Mouse (Mus musculus): Measurements from ENCODE around the gene Sema5b.

The Sema5b gene

DNA sequence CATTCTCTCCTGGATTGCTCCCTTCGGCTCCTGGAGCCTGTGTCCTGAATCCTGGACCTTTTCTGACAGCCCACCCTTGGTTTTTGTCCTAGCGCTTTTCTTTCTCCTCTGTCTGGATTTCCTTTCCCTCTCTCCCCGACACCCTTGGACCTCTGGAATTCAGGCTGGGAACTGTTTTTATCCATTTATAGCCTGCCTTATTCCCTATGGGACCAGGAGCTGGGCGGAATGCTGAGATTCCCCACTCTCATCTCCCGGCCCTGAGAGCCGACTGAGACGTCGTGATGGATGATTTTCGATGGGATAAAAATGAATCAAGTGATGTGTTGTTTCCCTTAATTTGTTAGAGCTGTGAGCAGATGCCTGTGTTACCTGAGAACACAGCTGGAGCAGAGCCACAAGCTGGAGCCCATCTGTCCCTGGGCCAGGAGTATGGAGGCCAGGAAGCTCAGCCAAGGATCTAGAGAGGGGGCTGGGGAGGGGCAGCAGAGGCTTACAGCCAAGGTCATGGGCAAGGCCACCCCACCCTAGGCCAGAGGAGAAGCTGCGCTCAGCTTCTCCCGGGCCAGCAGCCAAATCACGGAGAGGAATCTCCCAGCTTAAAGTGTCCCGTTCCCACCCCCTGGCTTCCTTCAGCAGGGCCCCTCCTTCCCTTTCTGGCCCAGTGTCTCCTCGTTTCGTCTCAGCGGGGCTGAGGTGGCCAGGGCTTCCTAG is 89.7 kb downstream of the Sema5b start:
- in situ Hi-C loops (cut with MseI, MboI): no loop called here

DNA sequence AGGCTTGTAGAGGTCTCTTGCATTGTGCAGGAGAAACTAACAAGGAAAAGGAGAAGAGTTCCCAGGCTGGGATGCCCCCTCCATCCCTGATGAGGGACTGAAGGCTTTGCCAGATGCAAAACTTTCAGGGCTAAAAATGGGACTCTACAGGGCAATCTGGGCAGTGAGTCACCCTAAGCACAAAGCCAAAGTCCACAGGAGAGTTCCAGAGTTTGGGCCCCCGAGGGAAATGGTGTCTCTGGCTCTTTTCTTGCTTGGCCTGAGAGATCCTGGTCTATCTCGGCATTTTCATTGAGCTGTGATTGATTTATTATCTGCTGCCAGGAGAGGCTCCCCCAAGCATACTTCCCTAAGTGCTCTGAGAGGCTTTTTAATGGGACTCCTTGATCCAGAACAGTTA is 92.1 kb downstream of the Sema5b start:
- in situ Hi-C loops (cut with MseI, MboI): no loop called here

DNA sequence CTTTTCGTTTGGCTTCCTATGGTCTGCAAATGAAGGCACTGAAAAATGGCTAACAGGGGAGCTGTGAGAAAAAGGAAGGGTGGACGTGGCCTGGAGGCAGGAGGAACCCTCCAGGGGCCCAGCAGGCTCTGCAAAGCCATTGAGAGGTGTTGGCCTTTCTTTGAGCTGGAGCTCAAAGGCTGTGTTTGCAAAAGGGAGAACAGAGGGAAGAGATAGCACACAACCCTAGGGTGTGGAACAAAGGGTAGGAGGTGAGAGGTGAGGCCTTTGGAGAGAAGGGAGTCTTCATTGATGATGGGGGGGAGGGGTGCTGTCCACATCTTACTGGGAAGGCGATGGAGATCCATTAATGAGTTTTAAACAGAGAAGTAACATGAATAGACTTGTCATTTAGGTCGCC is 94.0 kb downstream of the Sema5b start:
- in situ Hi-C loops (cut with MseI, MboI): no loop called here

DNA sequence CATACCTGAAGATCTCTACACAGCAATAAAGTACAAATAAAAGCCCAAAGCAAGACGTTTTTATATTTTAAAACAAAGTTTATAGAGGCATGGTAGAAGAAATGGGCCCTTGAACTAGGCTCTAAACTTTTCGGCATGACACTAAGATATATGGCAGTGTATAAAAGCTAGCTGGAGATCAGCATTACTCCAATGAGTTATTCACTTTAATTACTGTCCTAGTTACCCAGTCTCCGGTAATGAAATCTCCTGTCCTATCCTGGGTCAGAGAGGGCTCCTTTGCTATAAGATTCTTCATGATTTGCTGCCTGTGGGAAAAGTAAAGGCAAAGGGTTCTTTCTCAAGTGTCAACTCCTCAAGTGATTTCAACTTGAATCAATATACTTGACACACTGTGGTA is 98.6 kb downstream of the Sema5b start:
- in situ Hi-C loops (cut with MseI, MboI): no loop called here

DNA sequence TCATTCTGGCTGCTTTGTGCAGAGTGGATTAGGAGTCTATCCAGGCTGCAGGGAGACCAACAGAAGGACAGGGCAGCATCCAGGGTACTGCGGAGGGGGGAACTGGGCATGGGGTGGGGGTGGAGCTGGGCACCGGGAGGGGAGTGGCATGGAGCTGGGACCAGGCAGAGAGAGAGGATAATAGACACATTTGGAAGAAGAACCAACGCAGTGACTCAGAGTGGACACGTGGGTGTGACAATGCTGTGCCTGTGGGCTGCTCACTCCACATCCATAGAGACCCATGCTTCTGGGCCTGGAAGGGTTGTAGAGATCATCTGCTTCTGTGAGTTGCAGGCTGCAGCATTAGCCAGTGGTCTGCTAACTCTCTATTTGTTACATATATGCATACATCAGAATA is 107.9 kb downstream of the Sema5b start:
- in situ Hi-C loops (cut with MseI, MboI): no loop called here

DNA sequence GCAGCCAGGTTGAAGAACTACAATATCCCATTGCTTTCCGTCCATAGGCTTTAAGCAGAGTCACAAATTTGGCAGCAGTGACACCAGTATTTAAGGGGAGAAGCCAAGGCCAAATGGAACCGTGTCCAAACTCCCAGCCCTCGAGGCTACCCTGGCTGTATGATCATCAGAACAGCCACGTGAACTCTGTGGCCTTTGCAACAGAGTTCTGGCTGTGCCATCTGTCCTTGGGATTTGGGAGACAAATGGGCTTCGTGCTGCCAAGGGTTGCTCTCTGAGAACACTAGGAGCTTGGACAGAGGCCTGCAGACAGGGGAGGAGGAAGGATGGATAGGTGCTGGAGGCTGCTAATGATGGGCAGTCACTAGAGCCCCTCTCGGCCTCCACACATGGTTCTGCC is 111.3 kb downstream of the Sema5b start:
- in situ Hi-C loops (cut with MseI, MboI): no loop called here

DNA sequence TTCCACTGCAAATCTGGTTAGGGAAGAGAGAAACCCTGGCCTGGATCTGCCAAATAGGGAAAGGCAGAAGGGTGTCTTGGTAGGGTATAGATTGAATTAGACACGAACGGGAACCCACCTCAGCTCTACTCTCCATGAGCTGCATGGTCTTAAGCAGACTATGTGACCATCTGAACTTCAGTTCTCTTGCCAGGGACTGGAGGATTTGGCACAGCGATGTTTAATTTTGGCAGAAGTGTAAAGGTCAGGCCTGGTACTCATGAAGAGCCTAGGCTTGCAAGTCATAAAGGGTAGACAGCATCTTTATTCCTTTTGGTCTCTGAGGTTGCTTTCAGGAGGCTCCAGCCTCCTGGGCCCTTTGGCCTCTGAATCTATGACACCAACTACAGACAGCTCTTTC is 111.8 kb downstream of the Sema5b start:
- in situ Hi-C loops (cut with MseI, MboI): no loop called here

DNA sequence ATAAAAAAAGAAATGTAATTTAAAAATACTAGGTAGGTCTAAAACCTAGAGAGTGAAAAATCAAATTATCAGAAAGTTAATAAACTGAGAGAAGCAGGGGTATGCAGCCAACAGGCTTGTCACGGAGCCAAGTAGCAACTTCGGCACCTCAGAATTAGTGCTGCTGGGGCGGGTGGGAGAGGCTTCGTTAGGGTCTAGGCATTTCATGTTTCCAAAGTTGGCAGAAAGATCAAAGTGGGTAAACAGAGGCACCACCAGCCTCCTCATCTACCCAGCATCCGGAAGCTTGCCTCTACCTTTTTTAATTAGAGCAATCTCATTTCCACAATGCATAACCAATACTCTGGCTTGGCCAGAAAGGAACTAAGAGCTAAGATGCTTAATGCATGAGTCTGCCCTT is 113.0 kb downstream of the Sema5b start:
- in situ Hi-C loops (cut with MseI, MboI): no loop called here

DNA sequence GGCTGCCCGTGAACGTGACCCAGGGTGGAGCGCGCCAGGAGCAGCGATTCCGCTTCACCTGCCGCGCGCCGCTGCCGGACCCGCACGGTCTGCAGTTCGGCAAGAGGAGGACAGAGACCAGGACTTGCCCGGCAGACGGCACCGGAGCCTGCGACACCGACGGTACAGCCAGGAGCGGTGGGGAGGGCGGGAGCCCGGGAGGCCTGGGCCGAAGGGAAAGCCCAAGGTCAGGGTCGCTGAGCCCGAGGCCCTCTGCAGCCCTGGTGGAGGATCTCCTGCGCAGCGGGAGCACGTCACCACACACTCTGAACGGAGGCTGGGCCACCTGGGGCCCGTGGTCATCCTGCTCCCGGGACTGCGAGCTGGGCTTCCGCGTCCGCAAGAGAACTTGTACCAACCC is 119.3 kb downstream of the Sema5b start:
- in situ Hi-C loops (cut with MseI, MboI): no loop called here

DNA sequence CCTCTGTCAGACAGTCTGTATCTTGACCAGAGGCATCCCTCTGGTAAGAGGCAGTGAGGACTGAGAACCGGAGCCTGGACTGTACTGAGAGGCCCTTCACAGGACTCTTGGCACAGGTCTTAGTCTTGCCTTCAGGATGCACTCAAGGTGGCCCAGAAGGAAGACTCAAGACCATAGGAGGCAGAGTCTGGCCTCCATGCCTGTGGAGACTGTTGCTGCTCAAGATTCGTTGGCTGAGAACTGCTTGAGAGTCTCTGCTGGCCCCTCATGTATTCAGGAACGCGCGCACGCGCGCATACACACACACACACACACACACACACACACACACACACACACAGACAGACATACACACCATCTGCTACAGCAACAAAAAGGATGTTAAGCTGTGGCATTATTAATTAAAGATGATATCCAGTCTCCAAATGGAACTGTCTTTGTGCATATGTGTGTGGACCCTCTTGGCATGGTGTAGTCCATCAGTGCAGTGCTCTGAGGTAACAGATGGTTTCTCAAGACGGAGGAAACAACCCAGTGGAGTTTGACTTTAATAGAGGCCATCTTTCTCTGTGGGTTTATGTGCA is 123.0 kb downstream of the Sema5b start:
- in situ Hi-C loops (cut with MseI, MboI): no loop called here

DNA sequence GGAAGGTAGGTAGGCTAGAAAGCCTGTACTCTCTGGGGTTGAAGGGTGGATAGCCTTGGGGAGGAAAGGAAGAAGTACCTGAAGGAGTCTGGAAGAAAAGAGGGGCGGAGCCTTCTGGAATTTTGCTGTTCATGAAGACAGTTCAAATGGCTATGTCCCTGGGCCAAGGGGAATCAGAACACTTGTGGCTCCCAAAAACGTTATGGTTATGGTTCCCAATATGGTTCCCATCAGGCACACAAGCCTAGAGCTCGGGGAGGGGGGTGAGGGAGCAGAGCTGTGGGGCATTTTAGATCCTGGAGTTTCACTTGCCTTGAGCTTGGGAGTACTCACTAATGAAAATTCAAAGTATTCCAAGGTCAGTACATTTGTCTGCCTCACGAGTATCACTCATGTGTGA is 123.9 kb downstream of the Sema5b start:
- in situ Hi-C loops (cut with MseI, MboI): no loop called here

DNA sequence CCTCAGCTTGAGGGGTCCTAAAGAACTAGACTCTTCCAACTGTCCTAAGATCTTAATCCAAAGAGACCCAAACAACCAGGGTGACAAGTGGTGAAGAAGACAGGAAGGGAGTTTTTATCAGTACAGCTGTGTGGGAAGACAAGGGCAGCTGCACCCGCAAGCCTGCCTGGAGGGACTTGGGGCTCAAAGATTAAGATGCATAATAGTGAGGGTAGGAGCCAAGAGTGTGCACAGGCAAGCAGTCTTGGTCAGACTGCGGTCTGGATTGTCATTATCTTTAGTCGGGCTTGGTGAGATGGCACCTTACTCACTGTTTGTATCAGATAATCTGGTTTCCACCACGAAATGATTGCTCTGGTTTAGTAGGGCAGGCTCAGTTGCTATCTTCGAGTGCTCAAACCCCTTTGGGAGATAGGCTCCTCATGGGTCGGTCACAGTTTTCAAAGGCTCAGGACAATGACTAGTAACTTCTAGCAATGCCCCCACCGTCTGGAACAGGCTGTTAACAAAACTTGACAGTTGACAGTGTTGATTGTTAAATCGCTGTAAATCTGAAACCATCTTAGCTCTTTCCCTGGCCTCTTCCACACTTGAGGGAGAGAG is 136.7 kb downstream of the Sema5b start:
- in situ Hi-C loops (cut with MseI, MboI): no loop called here

DNA sequence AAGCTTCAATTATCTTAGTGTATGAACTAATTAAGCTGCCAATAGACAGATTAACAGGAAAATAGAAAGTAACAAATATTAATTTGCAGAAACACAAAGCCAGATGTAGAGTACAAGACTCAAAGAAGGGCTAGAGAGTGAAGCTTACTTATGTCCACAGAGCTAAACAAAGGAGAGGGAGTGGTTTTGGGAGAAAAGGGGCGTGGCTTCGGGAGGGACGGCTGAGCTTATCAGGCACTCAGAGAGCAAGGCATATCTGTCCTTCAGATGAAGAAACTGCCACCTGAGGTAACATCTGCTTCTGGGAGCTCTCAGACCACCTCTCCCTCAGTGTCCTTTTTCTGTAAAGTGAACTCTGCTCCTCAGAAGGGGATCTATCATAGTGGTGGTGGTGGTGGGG is 137.5 kb downstream of the Sema5b start:
- in situ Hi-C loops (cut with MseI, MboI): no loop called here

DNA sequence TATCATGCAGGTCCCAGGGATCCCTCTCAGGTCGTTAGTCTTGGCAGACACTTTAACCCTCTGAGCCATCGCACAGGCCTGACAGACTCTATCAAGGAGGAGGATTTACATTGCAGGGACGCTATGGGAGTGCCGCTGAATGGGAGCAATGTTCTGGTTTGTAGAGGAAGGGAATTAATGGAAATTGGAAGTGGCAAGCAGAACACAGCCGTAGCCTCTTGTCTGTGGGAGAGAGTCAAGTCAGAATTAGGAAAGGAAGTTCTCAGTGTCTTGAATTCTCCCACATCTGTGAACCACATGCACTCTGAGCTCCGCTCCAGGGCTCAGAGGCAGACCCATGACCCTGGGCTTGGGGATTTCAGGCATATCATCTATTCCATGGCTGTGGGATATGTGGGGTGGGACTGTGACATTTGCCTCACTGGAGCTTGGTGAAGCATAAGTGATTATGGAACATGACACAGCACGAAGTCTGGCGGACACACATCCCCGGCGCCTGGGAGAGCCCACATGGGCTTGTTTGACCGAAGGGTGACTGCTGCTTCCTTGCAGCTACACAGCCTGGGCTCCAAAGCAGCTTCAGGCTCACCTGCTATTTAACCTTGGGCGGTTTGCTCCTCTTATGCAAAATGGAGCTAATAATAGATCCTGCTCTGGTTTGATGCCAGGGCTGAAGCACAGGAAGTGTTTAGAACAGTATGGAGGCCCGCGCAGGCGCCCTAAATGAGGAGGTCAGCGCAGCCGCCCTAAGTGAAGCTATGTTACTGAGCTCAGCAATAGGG is 140.6 kb downstream of the Sema5b start:
- in situ Hi-C loops (cut with MseI, MboI): no loop called here

DNA sequence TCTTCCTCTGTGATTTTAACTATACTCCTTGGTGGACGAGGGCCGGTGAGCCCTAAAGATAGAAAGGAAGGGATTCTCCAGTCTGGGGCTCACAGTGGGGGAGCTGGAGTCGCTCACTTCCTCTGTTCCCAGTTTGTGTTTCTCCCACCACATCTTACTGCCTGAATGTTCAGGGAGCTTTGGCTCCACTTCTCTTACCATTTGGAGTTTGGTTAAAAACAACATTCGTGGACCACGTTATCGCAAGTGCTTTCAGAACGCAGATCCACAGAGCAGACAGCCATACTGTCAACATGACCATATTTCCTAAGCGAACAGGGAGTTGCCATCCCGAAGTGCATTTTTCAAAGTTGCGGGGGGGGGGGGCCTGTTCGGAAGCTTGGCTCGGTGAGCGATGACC is 144.1 kb downstream of the Sema5b start:
- in situ Hi-C loops (cut with MseI, MboI): no loop called here

DNA sequence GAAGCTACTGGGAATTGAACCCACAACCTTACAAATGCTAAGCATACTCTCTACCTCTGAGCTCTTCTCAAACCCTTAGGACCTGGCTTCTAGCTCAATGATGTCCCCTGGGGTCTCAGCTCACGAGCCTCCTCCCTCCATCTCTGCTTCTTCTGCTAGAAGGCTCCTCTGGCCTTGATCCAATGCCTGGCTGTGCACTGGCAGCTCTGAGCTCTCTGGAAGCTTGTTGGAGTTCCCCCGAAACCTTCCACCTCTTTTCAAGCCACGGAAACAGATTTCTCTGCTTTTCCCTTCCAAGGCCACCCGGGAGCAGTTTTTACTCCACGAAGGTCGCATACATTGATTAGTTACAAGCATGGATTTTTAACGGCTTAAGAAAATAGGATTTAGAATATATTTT is 145.5 kb downstream of the Sema5b start:
- in situ Hi-C loops (cut with MseI, MboI): no loop called here

DNA sequence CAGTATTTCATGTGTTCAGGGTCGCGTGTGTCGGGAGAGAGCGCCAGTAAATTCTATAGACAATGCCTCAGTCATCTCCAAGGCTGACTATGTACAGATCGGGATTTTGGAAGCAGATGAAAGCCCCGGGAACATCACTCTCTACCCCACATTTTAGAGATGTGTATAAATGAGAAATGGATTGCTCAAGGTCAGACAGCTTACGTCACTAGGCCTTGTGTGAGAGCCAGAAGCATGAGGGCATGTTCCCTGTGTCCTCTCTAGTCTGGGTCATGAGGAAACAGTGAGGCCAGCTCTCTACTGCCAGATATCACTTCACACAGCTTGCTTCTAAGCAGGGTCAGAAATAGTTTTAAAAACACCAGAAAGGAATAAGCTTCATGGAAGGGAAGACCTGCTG is 150.7 kb downstream of the Sema5b start:
- in situ Hi-C loops (cut with MseI, MboI): no loop called here

DNA sequence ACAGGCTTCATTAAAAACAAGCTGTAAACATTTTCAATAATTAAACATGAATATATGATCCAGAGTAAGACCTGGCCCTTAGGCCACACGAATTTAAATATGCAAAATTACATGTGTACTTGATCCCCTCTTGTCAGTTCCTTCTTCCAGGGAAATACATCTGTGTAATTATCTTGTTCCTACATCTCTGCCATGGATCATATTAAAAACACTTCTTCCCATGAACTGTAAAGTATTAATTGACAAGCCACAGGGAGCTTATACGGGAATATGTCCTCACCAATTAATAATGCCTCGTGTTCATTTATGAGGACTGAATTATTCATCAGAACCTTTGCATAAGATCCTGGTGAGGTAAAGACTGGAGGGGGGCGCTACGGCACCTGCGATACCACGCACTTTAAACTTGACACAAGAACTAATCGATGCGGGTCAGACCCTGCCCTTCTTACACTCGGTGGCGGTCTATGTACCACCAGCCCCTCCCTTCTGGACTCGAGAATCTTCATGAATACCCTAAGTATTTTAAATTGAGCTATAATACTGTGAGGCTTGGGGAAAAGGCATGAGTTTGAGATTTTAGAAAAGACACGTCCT is 153.4 kb downstream of the Sema5b start:
- in situ Hi-C loops (cut with MseI, MboI): no loop called here

DNA sequence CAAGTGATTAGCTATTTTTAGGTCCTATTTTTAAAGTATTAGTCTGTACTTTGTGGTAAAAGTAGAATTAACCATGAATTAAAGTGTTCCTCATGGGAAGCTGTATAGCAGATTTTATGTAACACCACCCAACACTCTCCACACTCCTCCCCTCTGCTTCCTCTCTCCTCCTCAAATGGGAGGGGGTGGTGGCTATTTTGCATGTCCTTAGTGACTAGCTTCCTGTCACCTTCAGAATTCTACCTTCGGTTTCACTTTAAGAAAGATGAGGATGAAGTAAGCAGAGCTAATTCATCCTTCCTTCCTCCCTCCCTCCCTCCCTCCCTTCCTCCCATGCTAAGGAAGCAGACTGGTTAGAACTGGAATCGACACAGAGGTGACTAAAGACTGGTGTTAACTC is 155.2 kb downstream of the Sema5b start:
- in situ Hi-C loops (cut with MseI, MboI): no loop called here

DNA sequence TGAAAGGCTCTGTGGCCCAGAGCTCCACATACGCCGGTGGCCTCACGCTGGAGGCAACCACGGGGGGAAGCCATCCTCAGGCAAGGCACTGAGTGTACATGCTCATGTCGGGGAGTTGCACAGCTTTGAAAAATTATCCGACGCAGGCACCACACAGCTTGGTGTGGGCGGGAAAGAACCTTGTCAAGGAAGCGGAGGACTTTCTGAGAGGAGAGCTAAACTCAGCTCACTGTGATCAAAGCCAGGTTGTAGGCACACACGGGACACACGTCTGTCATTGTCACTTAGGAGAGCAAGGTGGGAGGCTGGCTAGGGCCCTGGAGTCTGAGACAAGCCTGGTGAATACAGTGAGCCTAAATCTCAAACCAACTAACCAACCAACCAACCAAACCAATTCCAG is 160.9 kb downstream of the Sema5b start:
- in situ Hi-C loops (cut with MseI, MboI): no loop called here

DNA sequence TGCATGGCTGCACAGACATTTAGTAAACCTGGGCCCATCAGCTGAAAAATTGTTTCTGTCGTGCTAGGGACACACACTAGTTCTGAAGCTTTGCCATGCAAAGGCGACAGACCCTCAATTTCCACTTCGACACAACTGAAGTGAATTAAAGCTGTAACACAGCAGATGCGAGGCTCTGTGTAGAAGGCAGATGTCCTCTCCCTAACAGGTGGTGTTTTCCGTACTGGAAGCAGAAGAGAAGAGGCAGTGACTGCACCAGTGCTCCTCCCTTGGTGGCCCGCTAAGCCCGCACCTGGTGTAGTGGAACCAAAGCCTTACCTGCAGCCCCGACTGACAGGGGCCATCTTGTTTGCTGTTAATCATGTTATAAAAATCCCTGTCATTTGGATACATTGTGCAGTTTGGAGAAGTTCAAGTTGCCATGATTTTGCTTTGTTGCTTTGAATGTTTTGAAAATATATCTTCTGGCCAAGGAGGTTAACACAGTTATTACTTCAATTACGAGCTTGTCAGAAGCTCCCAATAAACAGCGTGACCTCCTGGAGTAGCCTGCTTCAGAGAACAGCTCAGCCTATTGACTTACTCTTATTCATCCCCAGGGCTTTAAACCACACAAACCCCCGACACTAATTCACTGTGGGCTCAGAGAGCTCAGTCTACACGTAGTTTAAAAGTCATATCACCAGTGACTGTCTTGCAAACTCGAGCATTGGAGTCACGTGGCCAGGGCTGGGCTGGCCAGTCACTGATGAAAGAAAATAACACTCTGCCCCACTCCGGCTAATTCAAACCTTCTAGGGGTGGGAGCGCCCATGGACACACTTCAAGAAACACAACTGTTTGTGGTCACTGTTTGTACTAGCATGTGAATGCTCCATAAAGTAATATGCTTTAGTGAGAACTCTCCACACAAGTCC is 163.1 kb downstream of the Sema5b start:
- in situ Hi-C loops (cut with MseI, MboI): no loop called here
